Mouse (Mus musculus) megakaryocyte-erythroid progenitor cell, adult 5-6 weeks (primary cell): Measurements from ENCODE around the gene Ldhb. TPM values are rescaled to one million over a fixed set of nuclear protein-coding genes. Genes with fewer than 3 reads are reported as not detected.

Experiments used
- ATAC-seq: replicated peaks from 2 replicates; pipeline ENCODE4 v1.8.0; 2016; ENCODE audit warnings: mild to moderate bottlenecking, inconsistent platforms; ENCODE audit not compliant: severe bottlenecking, poor library complexity, low FRiP score, low TSS enrichment
- total RNA-seq, 2 experiments: library from RNA; stranded (forward) in 1 of 2; stranded (reverse) in 1 of 2; fragments of 200-1000, 215-1000 nt in 1 of 2; fragments of >200 nt in 1 of 2; fragmentation: Nextera tagmentation in 1 of 2; gene quantifications; 2 replicates each; pipeline ENCODE4 v1.2.3; 2014 to 2017

Ldhb gene
- total RNA-seq, 2 experiments from 2014 or later: 2.1 to 6.7 TPM

- no peak for ATAC-seq
Observed at GRCm38 (mm10) chr6:142458010-142458409, 49.7 kb downstream of the Ldhb start.

GRCm38 (mm10) chr6:142455314-142455996, 52.3 kb downstream of the Ldhb start:
- ATAC-seq: peak; percentile 55; the same call in 1 of the 2 replicates

- no peak for ATAC-seq
Observed at GRCm38 (mm10) chr6:142453311-142453710, 54.4 kb downstream of the Ldhb start.

- ATAC-seq: no peak
Observed at GRCm38 (mm10) chr6:142451381-142451780, 56.4 kb downstream of the Ldhb start.

Other genes with a start within 250 kb of the Ldhb start
- gene Iapp, start 209.5 kb downstream of the Ldhb start, total RNA-seq (2014; fragmentation: Nextera tagmentation): not detected in 2 replicates
- gene Iapp, start 209.5 kb downstream of the Ldhb start, total RNA-seq (2017): not detected in 2 replicates
- gene Slco1a5, start 185.0 kb downstream of the Ldhb start, total RNA-seq (2014; fragmentation: Nextera tagmentation): not detected in 2 replicates
- 0.19 TPM in 1 of 2 replicates, not detected in the other for gene Slco1a5, start 185.0 kb downstream of the Ldhb start, total RNA-seq (2017)
- 6.4 and 10.9 TPM in 2 replicates for gene Pyroxd1, start 162.3 kb downstream of the Ldhb start, total RNA-seq (2014; fragmentation: Nextera tagmentation)
- gene Pyroxd1, start 162.3 kb downstream of the Ldhb start, total RNA-seq (2017): 15.2 and 21.4 TPM in 2 replicates
- gene Recql, start 120.9 kb downstream of the Ldhb start, total RNA-seq (2014; fragmentation: Nextera tagmentation): 51.2 and 71.0 TPM in 2 replicates
- gene Recql, start 120.9 kb downstream of the Ldhb start, total RNA-seq (2017): 48.8 and 59.4 TPM in 2 replicates
- gene Golt1b, start 120.7 kb downstream of the Ldhb start, total RNA-seq (2014; fragmentation: Nextera tagmentation): 31.0 and 36.3 TPM in 2 replicates
- 37.5 and 46.9 TPM in 2 replicates for gene Golt1b, start 120.7 kb downstream of the Ldhb start, total RNA-seq (2017)
- gene Spx, start 94.5 kb downstream of the Ldhb start, total RNA-seq (2014; fragmentation: Nextera tagmentation): 0.61 and 0.94 TPM in 2 replicates
- 1.1 TPM in 1 of 2 replicates, not detected in the other for gene Spx, start 94.5 kb downstream of the Ldhb start, total RNA-seq (2017)
- not detected in 2 replicates for gene Gys2, start 34.8 kb downstream of the Ldhb start, total RNA-seq (2014; fragmentation: Nextera tagmentation)
- gene Gys2, start 34.8 kb downstream of the Ldhb start, total RNA-seq (2017): not detected in 2 replicates
- not detected in 2 replicates for gene Kcnj8, start 63.7 kb upstream of the Ldhb start, total RNA-seq (2014; fragmentation: Nextera tagmentation)
- gene Kcnj8, start 63.7 kb upstream of the Ldhb start, total RNA-seq (2017): 1.1 TPM in 1 of 2 replicates, not detected in the other
- gene Abcc9, start 194.4 kb upstream of the Ldhb start, total RNA-seq (2014; fragmentation: Nextera tagmentation): not detected in 2 replicates
- not detected in 2 replicates for gene Abcc9, start 194.4 kb upstream of the Ldhb start, total RNA-seq (2017)
- gene Cmas, start 248.7 kb upstream of the Ldhb start, total RNA-seq (2014; fragmentation: Nextera tagmentation): 56.9 and 59.1 TPM in 2 replicates
- 49.5 and 84.8 TPM in 2 replicates for gene Cmas, start 248.7 kb upstream of the Ldhb start, total RNA-seq (2017)